Mouse (Mus musculus) splenic B cell, adult 2 months (primary cell): Measurements from ENCODE around the gene Hmg20b.
A peak's percentile ranks its signal among the peaks of the same experiment; 100 is the strongest.

Experiments
- DNase-seq: peaks from one replicate; pipeline ENCODE4 v3.0.0-alpha.2; 2011; ENCODE audit warnings: low read depth, low spot score
- H3K27me3 ChIP-seq: 2 replicates; pipeline ENCODE4 v1.6.1; 2012; ENCODE audit warnings: mild to moderate bottlenecking, low read length, moderate library complexity, mixed read lengths; ENCODE audit not compliant: control insufficient read depth, poor library complexity, insufficient read depth, severe bottlenecking
- H3K36me3 ChIP-seq: 2 replicates; pipeline ENCODE4 v1.6.1; 2012; ENCODE audit warnings: mild to moderate bottlenecking, low read length, moderate library complexity, mixed read lengths; ENCODE audit not compliant: control insufficient read depth, poor library complexity, insufficient read depth, severe bottlenecking

The Hmg20b gene

GRCm38 (mm10) chr10:81318589-81319329 lies 31.5 kb downstream of the Hmg20b start:
- no peak for DNase-seq
- H3K36me3 ChIP-seq: peaks cover 14% of the 10 kb centered on the region; the same call in 1 of the 2 replicates
- H3K27me3 ChIP-seq: no peaks in the 10 kb centered on the region

- H3K27me3 ChIP-seq: no peaks in the 10 kb centered on the region
- DNase-seq: no peak
- peaks cover 16% of the 10 kb centered on the region for H3K36me3 ChIP-seq
Measured at GRCm38 (mm10) chr10:81317273-81317672, 33.0 kb downstream of the Hmg20b start.

GRCm38 (mm10) chr10:81316338-81317060 lies 33.8 kb downstream of the Hmg20b start:
- H3K36me3 ChIP-seq: peaks cover 19% of the 10 kb centered on the region
- no peaks in the 10 kb centered on the region for H3K27me3 ChIP-seq
- peak; percentile 67 for DNase-seq

GRCm38 (mm10) chr10:81315587-81315986 lies 34.7 kb downstream of the Hmg20b start:
- no peaks in the 10 kb centered on the region for H3K27me3 ChIP-seq
- peaks cover 20% of the 10 kb centered on the region for H3K36me3 ChIP-seq
- no peak for DNase-seq

- DNase-seq: no peak
- Histone ChIP-seq H3K27me3 (no peaks in the 10 kb centered on the region), H3K36me3 (peaks cover 22% of the 10 kb centered on the region)
Measured at GRCm38 (mm10) chr10:81314201-81314600, 36.1 kb downstream of the Hmg20b start.

- peaks cover 22% of the 10 kb centered on the region for H3K36me3 ChIP-seq
- no peaks in the 10 kb centered on the region for H3K27me3 ChIP-seq
- DNase-seq: no peak
Measured at GRCm38 (mm10) chr10:81313581-81313980, 36.7 kb downstream of the Hmg20b start.

- peaks cover 19% of the 10 kb centered on the region for H3K36me3 ChIP-seq
- DNase-seq: peak; percentile 42
- H3K27me3 ChIP-seq: no peaks in the 10 kb centered on the region
Measured at GRCm38 (mm10) chr10:81309571-81309970, 40.7 kb downstream of the Hmg20b start.

GRCm38 (mm10) chr10:81306837-81307682 lies 43.2 kb downstream of the Hmg20b start:
- DNase-seq: no peak
- H3K36me3 ChIP-seq: peaks cover 9% of the 10 kb centered on the region
- H3K27me3 ChIP-seq: no peaks in the 10 kb centered on the region

- H3K36me3 ChIP-seq: peaks cover 7% of the 10 kb centered on the region
- H3K27me3 ChIP-seq: no peaks in the 10 kb centered on the region
- peak; percentile 63 for DNase-seq
Measured at GRCm38 (mm10) chr10:81306173-81306668, 44.1 kb downstream of the Hmg20b start.

GRCm38 (mm10) chr10:81305663-81306062 lies 44.6 kb downstream of the Hmg20b start:
- H3K36me3 ChIP-seq: peaks cover 7% of the 10 kb centered on the region

GRCm38 (mm10) chr10:81304597-81305238 lies 45.6 kb downstream of the Hmg20b start:
- no peaks in the 10 kb centered on the region for H3K27me3 ChIP-seq
- DNase-seq: peak; percentile 85
- H3K36me3 ChIP-seq: peaks cover 5% of the 10 kb centered on the region

More at GRCm38 (mm10) chr10:81305663-81306062, 44.6 kb downstream of the Hmg20b start:
- no peak for DNase-seq
- no peaks in the 10 kb centered on the region for H3K27me3 ChIP-seq

GRCm38 (mm10) chr10:81303761-81304160 lies 46.5 kb downstream of the Hmg20b start:
- Histone ChIP-seq H3K36me3 (peaks cover 5% of the 10 kb centered on the region), H3K27me3 (no peaks in the 10 kb centered on the region)
- DNase-seq: peak; percentile 54

GRCm38 (mm10) chr10:81303258-81303657 lies 47.0 kb downstream of the Hmg20b start:
- H3K27me3 ChIP-seq: no peaks in the 10 kb centered on the region
- DNase-seq: no peak

GRCm38 (mm10) chr10:81302781-81303218 lies 47.5 kb downstream of the Hmg20b start:
- peaks cover 3% of the 10 kb centered on the region; the same call in 1 of the 2 replicates for H3K36me3 ChIP-seq
- no peaks in the 10 kb centered on the region for H3K27me3 ChIP-seq
- no peak for DNase-seq

More at GRCm38 (mm10) chr10:81303258-81303657, 47.0 kb downstream of the Hmg20b start:
- peaks cover 5% of the 10 kb centered on the region; the same call in 1 of the 2 replicates for H3K36me3 ChIP-seq
